Mouse (Mus musculus): ENCODE measurements around the gene Setd1b.
A peak's percentile ranks its signal among the peaks of the same experiment; 100 is the strongest.
"Not testable (repeated sequence)": the region's sequence is repeated elsewhere in the genome, so short reads cannot be mapped to it uniquely, and the experiment has no call there.

The Setd1b gene

GRCm38 (mm10) chr5:123159866-123160265 lies 17.9 kb downstream of the Setd1b start:
- DNase-seq (ENCODE audit: inconsistent ontology term) = no peak

- no peak for DNase-seq (ENCODE audit: inconsistent ontology term)
Measured at GRCm38 (mm10) chr5:123160341-123160740, 18.3 kb downstream of the Setd1b start.

DNA sequence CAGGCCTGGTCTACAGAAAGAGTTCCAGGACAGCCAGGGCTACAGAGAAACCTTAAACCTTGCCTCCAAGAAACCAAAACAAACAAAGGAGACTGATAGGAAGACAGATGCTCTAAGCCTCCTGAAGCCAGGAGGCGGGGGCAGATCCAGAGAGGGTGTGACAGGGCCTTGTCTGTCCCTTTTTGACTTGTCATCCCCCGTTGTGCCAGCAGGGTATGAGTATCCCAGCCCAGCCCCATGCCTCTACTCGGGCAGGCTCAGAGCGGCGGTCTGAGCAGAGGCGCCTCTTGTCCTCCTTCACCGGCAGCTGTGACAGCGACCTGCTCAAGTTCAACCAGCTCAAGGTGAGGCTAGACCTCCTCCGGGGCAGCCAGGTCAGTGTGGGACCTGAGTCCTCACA lies 20.9 kb downstream of the Setd1b start:
- no peak for DNase-seq (ENCODE audit: inconsistent ontology term)

- no peak for DNase-seq (ENCODE audit: inconsistent ontology term)
Measured at GRCm38 (mm10) chr5:123166437-123166836, 24.4 kb downstream of the Setd1b start.

DNA sequence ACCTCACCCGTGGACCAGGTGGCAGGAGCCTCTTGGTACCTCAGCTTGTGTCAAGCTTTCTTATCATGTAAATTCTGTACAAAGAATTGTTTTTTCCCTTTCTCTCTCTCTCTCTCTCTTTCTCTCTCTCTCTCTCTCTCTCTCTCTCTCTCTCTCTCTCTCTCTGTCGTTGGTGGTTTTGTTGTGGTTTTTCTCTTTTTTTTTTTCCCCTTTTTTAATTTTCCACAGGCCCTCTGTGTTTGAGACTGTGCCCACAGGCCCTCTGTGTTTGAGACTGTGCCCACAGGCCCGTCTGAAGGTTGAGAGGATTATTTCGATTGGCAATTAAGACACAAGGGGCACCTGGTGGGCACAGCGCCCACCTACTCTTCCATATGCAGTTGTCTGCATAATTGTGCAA lies 25.6 kb downstream of the Setd1b start:
- DNase-seq (ENCODE audit: inconsistent ontology term) = no peak

DNA sequence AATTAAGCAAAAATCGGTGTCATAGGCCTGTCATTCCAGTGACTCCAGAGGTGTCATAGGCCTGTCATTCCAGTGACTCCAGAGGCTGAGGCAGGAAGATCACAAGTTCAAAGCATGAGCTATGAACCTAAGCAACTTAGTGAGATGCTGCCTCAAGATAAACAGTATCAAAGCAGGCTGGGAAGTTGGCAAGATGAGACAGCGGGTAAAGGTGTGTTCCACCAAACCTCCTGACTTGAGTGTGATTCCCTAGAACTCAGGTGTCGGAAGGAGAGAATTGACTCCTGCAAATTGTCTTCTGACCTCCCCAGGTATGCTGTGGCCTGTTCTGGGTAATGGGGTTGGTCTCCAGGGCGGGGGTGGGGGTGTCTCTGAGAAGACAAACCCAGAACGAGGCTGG lies 27.3 kb downstream of the Setd1b start, which contains the start of gene Psmd9:
Gene Psmd9, plus strand, starts transcription at position 130 of the 400 bp plus-strand sequence.
- DNase-seq (ENCODE audit: inconsistent ontology term) = no peak

DNA sequence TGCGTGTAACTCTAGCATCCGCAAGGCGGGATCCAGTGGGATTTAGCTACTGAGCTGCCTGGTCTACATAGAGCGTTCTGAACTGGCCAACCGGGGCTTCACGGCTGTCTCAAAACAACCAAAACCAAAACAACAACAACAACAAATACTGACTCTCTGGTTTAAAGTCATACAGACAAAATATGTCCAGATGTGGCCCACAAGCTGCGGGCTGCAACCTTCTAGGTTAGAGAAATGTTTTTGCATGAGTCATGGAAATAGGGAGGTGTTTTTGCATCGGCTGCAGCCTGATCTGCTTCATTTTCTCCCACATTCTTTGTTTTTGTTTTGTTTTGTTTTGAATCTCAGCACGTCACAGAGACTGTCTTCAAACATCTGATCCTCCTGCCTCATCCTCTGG lies 28.4 kb downstream of the Setd1b start:
- no peak for DNase-seq (ENCODE audit: inconsistent ontology term)

GRCm38 (mm10) chr5:123171646-123172350 lies 29.8 kb downstream of the Setd1b start:
- DNase-seq (ENCODE audit: inconsistent ontology term) = peak; percentile 89

DNA sequence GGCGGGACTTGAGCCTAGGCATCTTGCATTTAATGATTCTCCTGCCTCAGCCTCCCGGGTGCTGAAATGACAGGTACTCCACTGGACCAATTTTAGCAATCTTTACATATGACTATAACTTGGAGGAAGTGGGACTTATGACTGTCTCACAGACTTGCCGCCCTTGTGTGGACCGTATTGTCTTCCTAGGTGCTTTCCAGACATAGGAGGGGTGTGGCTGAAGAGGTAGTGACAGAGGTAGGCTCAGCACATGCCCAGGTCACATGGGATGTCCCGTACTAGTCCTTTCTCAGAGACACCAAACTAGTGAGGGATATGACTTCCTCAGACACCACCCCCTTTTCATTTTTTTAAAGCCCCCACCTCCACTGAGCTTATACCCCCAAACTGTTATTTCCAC lies 36.8 kb downstream of the Setd1b start:
- DNase-seq (ENCODE audit: inconsistent ontology term) = no peak

- DNase-seq (ENCODE audit: inconsistent ontology term) = no peak
Measured at GRCm38 (mm10) chr5:123180390-123180789, 38.4 kb downstream of the Setd1b start.

DNA sequence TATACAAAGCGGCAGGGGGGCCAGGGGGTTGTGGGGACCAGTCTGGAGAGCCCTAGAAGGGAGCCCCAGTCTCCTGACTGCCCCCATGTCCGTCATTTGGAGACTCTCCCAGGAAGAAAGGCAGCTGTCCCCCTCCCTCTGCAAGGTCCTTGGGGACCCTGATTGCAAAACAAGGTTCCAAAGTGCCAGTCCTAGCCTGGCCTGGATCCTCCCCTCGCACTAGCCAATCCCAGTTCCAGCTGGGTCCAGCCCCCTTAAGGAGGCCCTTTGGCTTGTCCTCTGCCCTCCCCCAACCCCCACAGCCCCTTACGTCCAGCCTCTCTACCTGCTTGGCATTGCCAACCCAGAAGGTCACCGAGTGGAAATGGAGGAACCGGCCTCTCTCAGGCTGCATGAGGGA lies 39.5 kb downstream of the Setd1b start:
- no peak for DNase-seq (ENCODE audit: inconsistent ontology term)

GRCm38 (mm10) chr5:123182651-123183050 lies 40.7 kb downstream of the Setd1b start, which contains the start of gene Hpd:
Hpd (minus strand) TSS chr5:123182727.
- DNase-seq (ENCODE audit: inconsistent ontology term) = no peak

- DNase-seq (ENCODE audit: inconsistent ontology term) = no peak
Measured at GRCm38 (mm10) chr5:123185966-123186365, 44.0 kb downstream of the Setd1b start.

DNA sequence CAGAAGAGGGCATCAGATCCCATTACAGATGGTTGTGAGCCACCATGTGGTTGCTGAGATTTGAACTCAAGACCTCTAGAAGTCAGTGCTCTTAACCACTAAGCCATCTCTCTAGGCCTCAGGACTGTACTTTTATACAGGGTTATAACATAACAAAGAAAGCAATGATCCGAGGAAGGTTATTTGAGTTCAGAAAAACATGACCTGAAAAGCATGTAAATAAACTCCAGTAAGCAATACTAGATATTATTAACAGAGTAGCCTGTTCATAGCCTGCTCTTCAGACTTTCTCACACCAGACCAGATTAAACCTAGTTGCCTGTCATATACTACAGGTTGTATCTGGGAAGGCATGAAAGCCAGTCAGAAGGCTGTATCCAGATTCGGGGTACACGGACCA lies 45.3 kb downstream of the Setd1b start:
- DNase-seq (ENCODE audit: inconsistent ontology term) = no peak

DNA sequence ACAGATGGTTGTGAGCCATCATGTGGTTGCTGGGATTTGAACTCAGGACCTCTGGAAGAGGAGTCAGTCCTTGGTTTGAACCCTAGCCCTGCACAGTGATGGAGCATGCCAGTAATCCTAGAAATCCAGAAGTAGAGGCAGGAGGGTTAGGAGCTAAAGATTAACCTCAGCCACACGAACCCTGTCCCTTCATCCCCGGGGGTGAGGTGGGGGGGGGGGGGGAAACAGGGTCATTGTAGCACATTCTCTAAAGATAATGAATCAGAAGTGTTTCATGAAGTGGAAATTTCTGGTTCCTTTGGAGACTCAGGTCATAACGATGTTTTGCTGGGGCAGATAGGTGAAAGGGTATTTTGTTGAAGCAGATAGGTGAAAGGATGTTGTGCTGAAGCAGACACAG lies 48.9 kb downstream of the Setd1b start:
- DNase-seq (ENCODE audit: inconsistent ontology term) = no peak

GRCm38 (mm10) chr5:123191427-123191826 lies 49.4 kb downstream of the Setd1b start:
- no peak for DNase-seq (ENCODE audit: inconsistent ontology term)

DNA sequence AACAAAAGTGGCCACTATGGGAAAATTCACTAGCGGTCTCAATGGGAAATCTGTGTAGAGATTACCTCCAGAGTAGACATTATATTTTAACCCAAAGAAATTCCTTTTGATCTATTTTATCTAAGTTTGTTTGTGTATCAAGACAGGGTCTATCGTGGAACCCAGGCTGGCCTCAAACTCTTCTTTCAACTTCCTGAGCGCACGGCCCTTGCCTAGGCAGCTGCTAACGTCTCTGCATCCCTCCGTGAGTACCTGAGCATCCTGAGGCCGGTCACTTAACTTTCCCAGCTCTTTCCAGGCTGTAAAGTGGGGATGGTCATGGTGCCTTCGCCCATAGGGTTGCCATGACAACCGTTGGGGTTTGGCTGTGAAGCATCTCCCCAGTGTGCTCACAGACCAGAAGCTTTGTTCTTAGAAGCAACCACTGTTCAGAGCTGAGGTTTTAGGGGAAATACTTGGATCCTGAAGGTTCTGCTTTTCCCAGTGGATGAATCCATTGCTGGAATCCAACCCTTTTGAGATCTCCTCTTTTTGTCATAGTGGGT lies 50.7 kb downstream of the Setd1b start:
- no peak for DNase-seq (ENCODE audit: inconsistent ontology term)

DNA sequence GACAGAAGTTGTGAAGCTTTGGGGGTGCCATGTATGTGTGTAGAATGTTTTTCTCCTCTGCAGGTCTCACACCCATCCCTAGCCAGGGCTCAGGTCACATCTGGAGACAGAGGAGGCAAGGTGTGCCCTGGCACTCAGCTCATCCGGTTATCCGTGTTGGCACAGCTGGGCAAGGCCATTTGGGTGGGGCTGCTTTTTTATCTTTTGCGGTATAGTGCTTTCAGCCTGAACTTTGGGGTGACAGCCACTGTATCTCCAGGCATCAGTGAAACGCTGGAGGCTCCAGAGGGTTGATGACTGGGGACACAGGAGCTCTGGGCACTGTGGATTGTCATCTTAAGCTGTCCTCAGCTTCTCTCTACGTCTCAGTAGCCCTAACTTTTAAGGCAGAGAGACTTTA lies 51.4 kb downstream of the Setd1b start:
- no peak for DNase-seq (ENCODE audit: inconsistent ontology term)

DNA sequence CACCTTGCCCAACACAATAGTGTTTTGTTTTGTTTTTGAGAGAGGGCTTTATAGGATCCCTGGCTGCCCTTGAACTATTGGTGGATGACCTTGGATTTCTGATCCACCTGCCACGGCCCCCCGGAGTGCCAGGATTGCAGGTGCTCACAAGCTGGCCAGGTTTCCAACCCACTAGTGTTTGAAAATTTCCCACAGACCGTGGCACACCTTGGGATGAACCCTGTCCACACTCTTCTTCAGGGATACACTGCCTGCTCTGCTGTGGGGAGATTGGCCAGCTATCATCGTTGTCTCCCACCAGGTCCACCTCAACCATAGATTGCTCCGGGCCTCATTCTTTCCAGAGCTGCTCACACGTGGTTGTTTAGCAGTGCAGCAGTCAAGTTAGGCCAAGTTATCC lies 52.9 kb downstream of the Setd1b start:
- DNase-seq (ENCODE audit: inconsistent ontology term) = no peak

GRCm38 (mm10) chr5:123195500-123196000 lies 53.6 kb downstream of the Setd1b start:
- no peak for DNase-seq (ENCODE audit: inconsistent ontology term)

- no peak for DNase-seq (ENCODE audit: inconsistent ontology term)
Measured at GRCm38 (mm10) chr5:123196746-123197145, 54.8 kb downstream of the Setd1b start.

DNA sequence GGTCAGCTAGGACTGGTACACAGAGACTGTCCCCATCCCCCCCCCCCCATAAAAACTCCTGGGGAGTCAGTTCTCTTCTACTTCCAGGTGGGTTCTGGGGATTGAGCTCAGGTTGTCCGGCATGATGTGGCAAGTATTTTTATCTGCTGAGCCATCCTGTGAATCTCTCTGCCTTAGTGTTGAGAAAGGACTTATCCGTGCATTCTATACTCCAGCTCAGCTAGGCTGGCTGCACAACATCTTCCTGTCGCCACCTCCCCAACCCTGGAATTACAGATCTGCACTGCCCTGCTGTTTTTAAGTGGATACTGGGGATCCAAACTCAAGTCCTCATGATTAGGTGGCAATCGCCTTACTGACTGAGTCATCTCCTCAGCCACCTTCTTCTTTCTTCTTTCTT lies 56.5 kb downstream of the Setd1b start:
- no peak for DNase-seq (ENCODE audit: inconsistent ontology term)

- DNase-seq (ENCODE audit: inconsistent ontology term) = not testable (repeated sequence)
Measured at GRCm38 (mm10) chr5:123200816-123201522, 59.0 kb downstream of the Setd1b start.
